8 mouse cellular contexts compared by ENCODE assay signal in genomic region chr1:143776446-143777411, GRCm38 (mm10). TPM values are rescaled to one million over a fixed set of nuclear protein-coding genes. Genes with fewer than 3 reads are reported as not detected.
A peak's percentile ranks its signal among the peaks of the same experiment; 100 is the strongest.
DNase-seq lines count a peak whose midpoint lies in the region; ATAC-seq and TF ChIP-seq lines count a peak whose summit lies in the region.

Gene Trove2 (minus strand): TSS chr1:143777068.
Gene Uchl5 (plus strand): TSS chr1:143777272.

- intact Hi-C loops in heart, adult 2 months (cut with DNase I) = loop anchor here (5.0 kb wide), 1 partner anchor 74 kb away; the partner anchor contains the start of gene Cdc73

- H3K4me1 ChIP-seq in embryonic facial prominence, embryonic 13.5 days = peaks cover 11% of the 10 kb centered on the region
- H3K4me1 ChIP-seq in heart, adult 2 months (ENCODE audit: control insufficient read depth, insufficient read depth, low read length) = 0 out of 2 replicates have a peak, but pooled peaks cover 1% of the 10 kb centered on the region
- peaks cover 13% of the 10 kb centered on the region for H3K4me1 ChIP-seq in limb, embryonic 13.5 days
- H3K4me1 ChIP-seq in midbrain, embryonic 16.5 days (ENCODE audit: control insufficient read depth, insufficient read depth, low read length) = peaks cover 32% of the 10 kb centered on the region

- H3K4me2 ChIP-seq in embryonic facial prominence, embryonic 13.5 days = peak within 1 kb of the TSS; percentile 87
- peak within 1 kb of the TSS; percentile 92 for H3K4me2 ChIP-seq in limb, embryonic 13.5 days (replicated peaks)
- H3K4me2 ChIP-seq in midbrain, embryonic 16.5 days (ENCODE audit: low read length) = peak within 1 kb of the TSS; percentile 85

- no peaks in the 10 kb centered on the region for H3K36me3 ChIP-seq in embryonic facial prominence, embryonic 13.5 days
- H3K36me3 ChIP-seq in heart, adult 2 months (ENCODE audit: control insufficient read depth, insufficient read depth, low read length) = peaks cover 2% of the 10 kb centered on the region; the same call in 1 of the 2 replicates
- H3K36me3 ChIP-seq in limb, embryonic 13.5 days = no peaks in the 10 kb centered on the region
- no peaks in the 10 kb centered on the region for H3K36me3 ChIP-seq in midbrain, embryonic 16.5 days (ENCODE audit: control insufficient read depth, insufficient read depth, low read length)

- no peaks in the 10 kb centered on the region for H3K9me3 ChIP-seq in embryonic facial prominence, embryonic 13.5 days
- no peaks in the 10 kb centered on the region for H3K9me3 ChIP-seq in limb, embryonic 13.5 days
- H3K9me3 ChIP-seq in midbrain, embryonic 16.5 days (replicated peaks; ENCODE audit: control insufficient read depth, low read length, poor library complexity, severe bottlenecking) = no peaks in the 10 kb centered on the region

- peak within 1 kb of the TSS; percentile 89 for H3K4me3 ChIP-seq in embryonic facial prominence, embryonic 13.5 days
- H3K4me3 ChIP-seq in heart, adult 2 months = peak within 1 kb of the TSS; percentile 88
- peak within 1 kb of the TSS; percentile 89 for H3K4me3 ChIP-seq in limb, embryonic 13.5 days
- H3K4me3 ChIP-seq in midbrain, embryonic 16.5 days (ENCODE audit: low read depth, low read length) = peak within 1 kb of the TSS; percentile 83

- H3K79me2 ChIP-seq in heart, adult 2 months (replicated peaks; ENCODE audit: control insufficient read depth, insufficient read depth, low read length) = no peaks in the 10 kb centered on the region; the same call in 1 of the 2 replicates

- peak; percentile 64 for TF ChIP-seq POLR2A in heart, adult 2 months (IDR thresholded peaks at IDR 0.05; ENCODE audit: insufficient read depth, low read depth, low read length)

- no peaks in the 10 kb centered on the region for H3K27me3 ChIP-seq in embryonic facial prominence, embryonic 13.5 days
- H3K27me3 ChIP-seq in heart, adult 2 months (ENCODE audit: control insufficient read depth, insufficient read depth, low read length) = no peaks in the 10 kb centered on the region
- no peaks in the 10 kb centered on the region for H3K27me3 ChIP-seq in limb, embryonic 13.5 days
- H3K27me3 ChIP-seq in midbrain, embryonic 16.5 days (ENCODE audit: control insufficient read depth, insufficient read depth, low read depth, low read length) = no peaks in the 10 kb centered on the region

- peak within 1 kb of the TSS; percentile 90 for H3K9ac ChIP-seq in embryonic facial prominence, embryonic 13.5 days
- peak within 1 kb of the TSS; percentile 79 for H3K9ac ChIP-seq in heart, adult 2 months (ENCODE audit: low read depth, low read length)
- H3K9ac ChIP-seq in limb, embryonic 13.5 days = peak within 1 kb of the TSS; percentile 89
- H3K9ac ChIP-seq in midbrain, embryonic 16.5 days (ENCODE audit: low read depth, low read length) = peak within 1 kb of the TSS; percentile 82

- WGBS in embryonic facial prominence, embryonic 13.5 days = under 1% methylated on average over 83 of the region's 84 CpGs
- WGBS in heart, adult 2 months = under 1% methylated on average over 75 of the region's 84 CpGs
- WGBS in limb, embryonic 13.5 days = under 1% methylated on average over 83 of the region's 84 CpGs
- WGBS in midbrain, embryonic 16.5 days = under 1% methylated on average over 75 of the region's 84 CpGs

- peak; percentile 96 for DNase-seq in 3134 (ENCODE audit: extremely low read depth, insufficient read length, low spot score)
- DNase-seq in adrenal gland, postnatal 36 days = peak; percentile 99
- peak; percentile 98 for DNase-seq in heart, adult 2 months
- peak; percentile 97 for DNase-seq in kidney, adult 8-10 months
- peak; percentile 96 to 99 for DNase-seq in spleen, postnatal 10 days (ENCODE audit: low spot score in 2 of 2)

- peak; percentile 92 for ATAC-seq in embryonic facial prominence, embryonic 13.5 days (ENCODE audit: insufficient number of reproducible peaks, insufficient read depth, low FRiP score, low TSS enrichment, low read depth)
- peak; percentile 97 for ATAC-seq in limb, embryonic 13.5 days (ENCODE audit: low FRiP score, low read depth)
- ATAC-seq in midbrain, embryonic 16.5 days = peak; percentile 98

- peak; percentile 66; the same call in 1 of the 2 replicates for TF ChIP-seq EP300 in heart, adult 2 months (IDR thresholded peaks at IDR 0.05; ENCODE audit: insufficient read depth, low read depth, low read length)

- TF ChIP-seq CTCF in heart, adult 2 months (IDR thresholded peaks at IDR 0.05) = peak; percentile 83

- peak within 1 kb of the TSS; percentile 77 for H3K27ac ChIP-seq in embryonic facial prominence, embryonic 13.5 days
- H3K27ac ChIP-seq in heart, adult 2 months = peak within 1 kb of the TSS; percentile 82
- peak within 1 kb of the TSS; percentile 52; the same call in 1 of the 2 replicates for H3K27ac ChIP-seq in limb, embryonic 13.5 days
- H3K27ac ChIP-seq in midbrain, embryonic 16.5 days (ENCODE audit: low read length) = peak within 1 kb of the TSS; percentile 88

RNA-seq across cellular contexts. Expression of gene Trove2, which starts in this region (rescaled TPM):
- total RNA-seq in adrenal gland, postnatal 36 days (2021) = 10 to 100 TPM; 15.1 to 17.9 TPM
- polyA plus RNA-seq in embryonic facial prominence, embryonic 13.5 days (2015; fragmentation: Nextera tagmentation; extraction: Ambion mirVana) = 25.9 and 30.3 TPM in 2 replicates
- total RNA-seq in heart, adult 2 months (2021) = 1 to 10 TPM; 8.9 to 9.0 TPM
- 1.7 and 4.2 TPM in 2 replicates for polyA plus RNA-seq in heart, adult 2 months (2012; rRNA removed)
- polyA plus RNA-seq in limb, embryonic 13.5 days (2015; fragmentation: Nextera tagmentation; extraction: Ambion mirVana) = 26.1 and 28.6 TPM in 2 replicates
- polyA plus RNA-seq in midbrain, embryonic 16.5 days (2015; fragmentation: Nextera tagmentation; extraction: Ambion mirVana) = 36.4 and 40.0 TPM in 2 replicates

RNA-seq across cellular contexts. Expression of gene Uchl5, which starts in this region (rescaled TPM):
- 10 to 100 TPM; 24.5 to 28.8 TPM for total RNA-seq in adrenal gland, postnatal 36 days (2021)
- 90.9 and 94.8 TPM in 2 replicates for polyA plus RNA-seq in embryonic facial prominence, embryonic 13.5 days (2015; fragmentation: Nextera tagmentation; extraction: Ambion mirVana)
- 10 to 100 TPM; 18.6 to 19.3 TPM for total RNA-seq in heart, adult 2 months (2021)
- polyA plus RNA-seq in heart, adult 2 months (2012; rRNA removed) = 3.4 and 5.1 TPM in 2 replicates
- 87.8 and 91.3 TPM in 2 replicates for polyA plus RNA-seq in limb, embryonic 13.5 days (2015; fragmentation: Nextera tagmentation; extraction: Ambion mirVana)
- 60.6 and 66.4 TPM in 2 replicates for polyA plus RNA-seq in midbrain, embryonic 16.5 days (2015; fragmentation: Nextera tagmentation; extraction: Ambion mirVana)

Comparison
In these comparisons a context has a peak if more than half of its experiments do, and no peak if none do; other contexts are left out.
1. Peak in every context shown above with its lines: DNase-seq, ATAC-seq, H3K4me3 ChIP-seq and H3K27ac ChIP-seq.
2. RNA of gene Uchl5 (polyA plus RNA-seq): 90.9 to 94.8 TPM in embryonic facial prominence, embryonic 13.5 days, 87.8 to 91.3 TPM in limb, embryonic 13.5 days and 60.6 to 66.4 TPM in midbrain, embryonic 16.5 days; 3.4 to 5.1 TPM in heart, adult 2 months; every median in the first group is over 10 times any median in the second.